Mouse (Mus musculus) T-helper 2 cell (primary cell): ENCODE data around the gene Zmym2.

ENCODE experiments used
- in situ Hi-C: fragments of 300-600 bp; cut with MboI, MseI; formaldehyde crosslinking; loops from one replicate; pipeline ENCODE4 v1.15.1; 2025; ENCODE audit warnings: high pct_unique_total_duplicates

The Zmym2 gene

GRCm38 (mm10) chr14:56905696-56906095 lies 19.2 kb downstream of the Zmym2 start:
- in situ Hi-C loops: no loop called here

DNA sequence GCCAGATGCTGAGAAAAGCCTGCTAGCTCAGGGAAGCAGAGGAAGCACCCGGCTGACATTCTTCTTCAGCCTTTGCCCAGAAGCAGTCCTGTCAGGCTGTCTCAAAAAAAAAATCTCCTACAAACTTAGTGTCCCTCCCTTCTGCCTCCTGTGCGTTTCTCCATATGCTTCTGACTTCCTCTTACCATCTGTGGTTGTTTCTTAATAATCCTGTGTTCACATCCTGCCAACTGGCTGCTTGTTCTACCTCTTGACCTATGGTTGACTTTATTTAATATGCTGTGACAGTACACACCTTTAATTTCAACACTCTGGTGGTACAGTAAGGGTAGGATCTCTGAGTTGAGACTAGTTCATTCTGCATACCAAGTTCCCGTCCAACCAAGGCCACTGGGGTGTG lies 32.1 kb downstream of the Zmym2 start:
- in situ Hi-C loops: no loop called here

GRCm38 (mm10) chr14:56935481-56935880 lies 49.0 kb downstream of the Zmym2 start:
- in situ Hi-C loops: no loop called here

DNA sequence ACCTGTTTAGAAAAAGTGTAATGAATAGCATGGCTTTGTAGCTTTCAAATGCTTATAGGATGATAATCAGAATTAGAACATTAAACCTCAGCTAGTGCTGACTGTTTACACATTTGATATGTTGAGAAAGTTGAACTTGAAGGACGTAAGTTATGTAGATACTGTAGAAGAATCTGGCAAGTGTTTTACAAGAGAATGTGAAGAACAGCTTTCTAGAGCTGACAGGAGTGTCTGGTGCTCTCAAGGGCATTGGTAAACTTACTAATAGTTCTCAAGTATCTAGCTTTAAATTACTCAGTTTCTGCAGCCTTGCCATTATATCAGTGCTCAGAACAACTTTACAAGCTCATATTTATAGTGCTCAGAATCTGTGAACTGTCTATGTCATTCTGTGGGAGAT lies 53.5 kb downstream of the Zmym2 start:
- in situ Hi-C loops: no loop called here

DNA sequence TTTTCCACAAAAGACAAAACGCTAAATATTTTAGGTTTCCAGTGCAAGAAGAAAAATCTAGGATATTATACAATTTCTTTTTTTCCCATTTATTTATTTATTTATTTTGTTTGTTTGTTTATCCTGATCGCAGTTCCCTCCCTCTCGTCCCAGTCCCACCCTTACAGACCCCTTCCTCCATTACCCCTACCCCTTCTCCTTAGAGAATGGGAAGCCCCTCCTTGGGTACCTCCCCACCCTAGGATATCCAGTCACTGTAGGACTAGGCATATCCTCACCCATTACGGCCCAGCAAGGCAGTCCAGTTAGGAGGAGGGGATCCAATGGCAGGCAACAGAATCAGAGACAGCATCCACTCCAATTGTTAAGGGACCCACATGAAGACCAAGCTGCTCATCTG lies 66.5 kb downstream of the Zmym2 start:
- in situ Hi-C loops: no loop called here

GRCm38 (mm10) chr14:56954393-56954792 lies 67.9 kb downstream of the Zmym2 start:
- in situ Hi-C loops: no loop called here

- in situ Hi-C loops: no loop called here
Observed at GRCm38 (mm10) chr14:56963969-56964734, 77.7 kb downstream of the Zmym2 start.

GRCm38 (mm10) chr14:56969653-56970052 lies 83.2 kb downstream of the Zmym2 start:
- in situ Hi-C loops: loop anchor here (5.0 kb wide), 1 partner anchor 93 kb away; no protein-coding TSS in a partner anchor

DNA sequence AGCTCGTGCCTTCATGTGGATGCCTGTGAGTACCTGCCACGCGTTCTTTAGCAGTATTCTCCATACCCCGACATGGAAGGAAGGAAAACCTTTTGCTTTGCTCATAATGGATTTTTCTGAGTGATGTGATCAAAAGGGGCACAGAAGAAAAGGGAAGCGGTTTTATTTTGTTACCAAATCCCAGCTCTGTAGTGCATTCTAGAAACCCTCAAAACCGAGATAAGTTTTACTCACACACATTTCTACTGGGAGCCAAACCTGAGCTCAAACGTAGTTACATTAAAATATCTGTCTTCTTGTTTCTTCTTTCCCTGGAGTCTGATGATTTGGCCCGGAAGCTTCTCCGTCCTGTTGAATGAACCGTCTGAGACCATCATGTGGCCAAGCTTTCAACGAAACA lies 83.7 kb downstream of the Zmym2 start:
- in situ Hi-C loops: loop anchor here (5.0 kb wide), 1 partner anchor 92 kb away; no protein-coding TSS in a partner anchor

- in situ Hi-C loops: no loop called here
Observed at GRCm38 (mm10) chr14:56978045-56978655, 91.7 kb downstream of the Zmym2 start.

- in situ Hi-C loops: no loop called here
Observed at GRCm38 (mm10) chr14:56988621-56989020, 102.2 kb downstream of the Zmym2 start.
